Mouse (Mus musculus): ENCODE measurements around the gene Lmf1.
A peak's percentile ranks its signal among the peaks of the same experiment; 100 is the strongest.

Lmf1 gene

GRCm38 (mm10) chr17:25578920-25579319, at the start of gene Lmf1:
TSS of gene Lmf1 (plus strand) at chr17:25579085.
- DNase-seq: peak; percentile 97 to 98

GRCm38 (mm10) chr17:25530357-25531022, 48.4 kb upstream of the Lmf1 start:
- no peak for DNase-seq

GRCm38 (mm10) chr17:25538945-25539875, 39.7 kb upstream of the Lmf1 start:
- DNase-seq: peak; percentile 48 to 68

DNA sequence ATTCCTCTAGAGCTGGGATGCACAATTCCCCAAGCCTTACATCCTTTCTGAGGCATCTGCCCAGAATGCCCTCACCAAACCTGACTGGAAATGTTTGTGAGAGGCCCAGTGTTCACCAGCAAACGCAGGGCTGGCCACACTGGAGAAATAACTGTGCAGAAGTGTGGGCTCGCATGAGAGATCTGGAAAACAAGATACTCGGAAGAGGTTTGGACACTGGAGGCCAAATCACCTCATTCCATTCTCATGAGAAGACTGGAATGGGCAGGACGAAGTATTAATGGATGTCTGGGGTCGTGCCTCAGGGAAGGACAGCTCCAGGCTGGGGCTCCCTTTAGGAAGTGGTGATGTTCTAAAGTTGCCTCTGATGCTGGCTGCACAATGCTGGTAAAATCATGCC, 38.2 kb upstream of the Lmf1 start:
- no peak for DNase-seq

DNA sequence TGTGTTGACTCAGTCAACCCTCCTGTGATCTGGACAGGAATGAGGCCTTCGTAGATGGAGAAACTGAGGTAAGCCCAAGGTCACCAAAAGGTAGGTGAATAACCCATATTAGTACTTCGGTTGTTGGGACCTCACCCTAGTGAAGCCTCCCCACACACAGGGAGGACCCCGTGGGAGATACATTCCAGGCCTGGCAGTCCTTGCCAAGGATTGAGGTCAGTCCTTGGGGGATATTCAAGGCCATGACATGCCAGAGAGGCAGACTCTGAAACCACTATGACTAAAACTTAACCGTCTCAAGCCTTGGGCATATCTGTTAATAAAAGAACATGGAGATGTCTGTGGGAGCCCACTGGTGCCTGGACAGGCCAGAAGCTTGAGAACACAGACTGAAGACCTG, 37.1 kb upstream of the Lmf1 start:
- no peak for DNase-seq

DNA sequence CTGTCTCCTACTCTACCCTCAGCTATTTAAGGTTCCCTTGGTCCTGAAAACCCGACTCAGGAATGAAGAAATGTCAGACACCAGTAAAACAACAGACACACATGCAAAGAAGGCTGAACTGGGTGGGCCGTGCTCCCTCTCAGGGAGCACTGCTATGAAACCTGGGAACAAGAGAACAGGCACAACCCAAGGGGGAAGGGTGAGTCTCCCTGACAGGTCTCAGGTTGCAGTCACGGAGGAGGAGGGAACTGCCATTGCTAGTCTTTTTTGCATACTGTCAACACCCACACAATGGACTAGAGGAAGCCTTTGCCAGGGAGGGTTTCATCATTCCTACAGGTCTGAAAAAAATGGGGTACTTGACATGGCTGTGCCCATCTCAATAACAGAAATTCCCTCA, 31.9 kb upstream of the Lmf1 start:
- DNase-seq: no peak

DNA sequence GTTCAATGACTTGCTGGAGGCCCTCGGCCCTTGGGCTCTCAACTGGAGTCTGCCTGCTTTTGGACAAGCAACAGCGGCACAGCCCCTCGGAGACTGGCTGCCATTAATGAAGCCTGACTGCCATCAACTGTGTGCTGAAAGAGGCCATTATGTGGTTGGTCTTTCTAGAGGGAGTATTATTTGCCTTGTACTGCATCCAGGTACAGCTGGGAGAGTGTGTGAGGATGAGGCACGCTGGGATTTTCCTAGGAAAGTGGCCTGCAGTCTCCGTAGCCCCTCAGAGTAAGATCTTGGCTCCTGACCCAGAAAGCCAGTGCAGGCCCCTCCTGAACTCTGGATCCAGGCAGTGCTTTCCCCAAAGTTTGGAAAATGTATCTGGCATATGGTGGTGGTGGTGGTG, 28.9 kb upstream of the Lmf1 start:
- no peak for DNase-seq

- DNase-seq: no peak
Measured at GRCm38 (mm10) chr17:25551313-25551712, 27.6 kb upstream of the Lmf1 start.

DNA sequence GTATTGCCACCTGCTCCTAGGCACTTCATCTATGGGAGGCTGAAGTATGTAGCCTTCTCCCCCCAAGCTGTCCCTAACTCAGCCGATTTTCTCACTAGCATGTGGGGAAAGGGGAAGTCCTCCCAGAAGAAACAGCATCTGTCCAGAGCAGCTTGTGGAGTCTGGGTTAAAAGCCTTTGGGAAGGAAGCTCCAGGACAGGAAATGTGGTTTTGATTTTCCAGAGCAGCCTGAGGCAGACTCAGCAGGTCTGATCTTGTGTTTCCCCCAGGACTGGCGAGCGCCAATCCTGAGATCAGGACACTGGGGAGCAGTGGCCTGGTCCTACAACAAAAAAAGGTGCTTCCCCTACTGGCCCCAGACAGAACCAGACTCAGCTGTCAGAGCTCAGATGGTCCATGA, 23.7 kb upstream of the Lmf1 start:
- DNase-seq: no peak

DNA sequence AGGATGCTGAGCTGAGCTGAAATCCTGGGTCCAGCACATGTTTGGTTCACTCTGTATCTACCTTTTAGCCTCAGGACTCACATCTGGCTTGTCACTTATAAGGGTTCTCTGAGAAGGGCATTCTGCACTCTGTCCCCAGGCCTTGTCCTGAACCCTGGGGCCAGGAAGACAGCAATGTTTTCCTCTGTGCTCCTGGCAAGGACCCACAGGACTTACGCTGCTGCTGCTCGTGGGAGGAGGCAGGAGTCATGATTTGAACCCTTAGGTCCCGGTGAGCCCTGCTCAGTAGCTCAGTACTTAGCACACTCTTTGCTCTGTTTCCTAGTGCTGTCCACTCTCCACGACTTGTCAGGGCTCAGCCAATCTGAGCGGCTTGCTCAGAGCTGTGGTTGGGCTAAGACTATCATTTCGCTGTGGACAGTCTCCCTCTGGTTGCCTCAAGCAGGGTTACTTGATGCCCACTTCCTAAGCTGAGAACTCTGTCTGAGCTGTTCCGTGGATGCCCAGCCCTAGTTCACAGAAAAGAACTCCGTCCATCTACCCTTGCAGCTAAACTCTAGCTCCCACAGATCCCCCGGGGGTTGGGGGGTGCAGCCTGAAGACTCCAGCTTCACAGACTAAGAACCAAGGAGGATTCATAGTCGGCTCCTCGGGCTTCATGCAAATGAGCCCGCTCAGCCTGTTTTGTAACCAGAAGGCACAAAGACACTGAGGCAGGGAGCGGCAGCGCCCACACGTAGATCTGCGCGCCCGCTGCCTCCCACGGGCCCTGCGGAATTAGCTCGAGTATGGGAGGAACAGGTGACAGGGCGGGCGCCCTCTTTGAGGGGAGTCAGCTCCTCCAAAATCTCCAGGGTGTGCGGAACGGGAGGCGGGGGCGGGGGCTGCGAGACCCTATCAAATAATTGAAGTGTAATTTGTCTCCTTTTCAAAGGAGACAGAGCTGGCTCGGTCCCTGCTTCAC, 22.9 kb upstream of the Lmf1 start:
- no peak for DNase-seq

DNA sequence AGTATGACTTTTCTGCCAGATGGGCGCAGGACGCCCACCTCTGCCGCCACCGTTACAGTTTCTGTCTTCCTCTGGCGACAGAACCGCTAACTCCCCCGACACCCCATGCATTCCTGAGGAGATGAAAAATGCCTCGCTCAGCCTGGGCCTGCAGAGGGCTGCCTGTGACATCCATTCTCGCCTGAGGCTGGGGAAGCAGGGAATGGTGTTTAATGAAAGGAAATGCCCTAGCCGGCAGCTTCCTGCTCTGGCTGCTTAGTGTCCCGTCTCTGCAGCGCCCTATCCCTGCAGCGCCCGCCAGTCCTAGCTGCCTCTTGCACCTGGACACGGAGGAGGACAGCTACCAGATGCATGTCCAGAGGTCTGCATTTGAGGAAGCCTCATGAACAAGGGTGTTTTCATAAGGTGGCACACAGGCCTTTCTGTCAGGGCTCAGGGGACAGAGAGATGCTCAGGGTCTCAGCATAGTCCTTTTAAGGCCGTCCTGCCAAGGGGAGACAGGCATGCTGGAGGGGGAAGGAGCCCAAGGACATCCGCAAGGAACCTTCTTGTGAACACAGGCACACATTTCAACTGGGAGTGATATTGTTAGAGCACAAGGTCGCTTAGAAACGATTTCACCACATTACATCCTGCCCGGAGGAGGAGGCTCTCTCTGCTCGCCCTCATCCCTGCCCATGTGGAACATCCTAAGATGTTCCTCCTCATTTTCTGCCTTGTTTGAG, 22.1 kb upstream of the Lmf1 start:
- no peak for DNase-seq

GRCm38 (mm10) chr17:25559634-25560033, 19.3 kb upstream of the Lmf1 start:
- no peak for DNase-seq

DNA sequence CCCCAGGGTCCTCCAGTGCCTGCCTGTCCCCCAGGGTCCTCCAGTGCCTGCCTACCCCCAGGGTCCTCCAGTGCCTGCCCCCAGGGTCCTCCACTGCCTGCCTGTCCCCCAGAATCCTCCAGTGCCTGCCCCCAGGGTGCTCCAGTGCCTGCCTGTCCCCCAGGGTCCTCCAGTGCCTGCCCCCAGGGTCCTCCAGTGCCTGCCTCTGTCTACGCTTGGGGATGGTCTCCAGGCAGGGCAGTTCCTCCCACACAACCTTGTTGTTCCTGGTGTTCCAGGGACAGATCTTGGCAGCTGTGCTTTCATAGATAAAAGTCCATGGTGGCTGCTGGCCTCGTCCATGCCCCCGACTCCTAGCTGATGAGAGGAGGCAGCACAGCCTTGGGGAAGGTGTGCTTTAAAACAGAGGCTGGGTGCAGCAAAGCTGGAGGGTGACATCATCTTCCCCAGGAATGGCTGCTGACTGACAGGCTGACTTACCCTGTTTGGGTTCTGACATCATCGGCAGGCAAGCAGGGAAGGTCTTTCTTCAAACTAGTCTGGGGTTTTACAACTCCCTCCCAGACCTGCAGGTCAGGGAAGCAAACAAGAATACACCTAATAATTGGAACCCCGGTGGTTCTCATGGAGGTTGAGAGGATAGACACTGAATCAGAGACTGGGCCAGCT, 18.2 kb upstream of the Lmf1 start:
- DNase-seq: no peak

- DNase-seq: no peak
Measured at GRCm38 (mm10) chr17:25561223-25562028, 17.5 kb upstream of the Lmf1 start.

GRCm38 (mm10) chr17:25564481-25564880, 14.4 kb upstream of the Lmf1 start:
- DNase-seq: no peak

- DNase-seq: no peak
Measured at GRCm38 (mm10) chr17:25565244-25565643, 13.6 kb upstream of the Lmf1 start.

GRCm38 (mm10) chr17:25565860-25566600, 12.9 kb upstream of the Lmf1 start:
- no peak for DNase-seq

- DNase-seq: no peak
Measured at GRCm38 (mm10) chr17:25567261-25567660, 11.6 kb upstream of the Lmf1 start.

GRCm38 (mm10) chr17:25567745-25568144, 11.1 kb upstream of the Lmf1 start:
- peak; percentile 59 to 67 for DNase-seq

GRCm38 (mm10) chr17:25568206-25568605, 10.7 kb upstream of the Lmf1 start:
- peak; percentile 17 to 59 for DNase-seq
